Mouse (Mus musculus) bone marrow macrophage, adult 2 months (primary cell): ENCODE data around the gene Spag6. TPM values are rescaled to one million over a fixed set of nuclear protein-coding genes. Genes with fewer than 3 reads are reported as not detected.

Experiments used
- H3K27ac ChIP-seq: 2 replicates; pipeline ENCODE4 v1.5.1; 2012; ENCODE audit warnings: low read depth, low read length; ENCODE audit not compliant: insufficient read depth
- H3K4me1 ChIP-seq: 2 replicates; pipeline ENCODE4 v1.6.1; 2012; ENCODE audit warnings: low read length; ENCODE audit not compliant: control insufficient read depth, insufficient read depth
- H3K4me3 ChIP-seq: 2 replicates; pipeline ENCODE4 v1.5.1; 2012; ENCODE audit warnings: mild to moderate bottlenecking, low read length, moderate library complexity; ENCODE audit not compliant: insufficient read depth
- CTCF ChIP-seq: IDR thresholded peaks from 2 replicates; pipeline ENCODE4 v1.5.1; 2012; ENCODE audit warnings: low read depth, mild to moderate bottlenecking, low read length, moderate library complexity
- POLR2A ChIP-seq: IDR thresholded peaks from 2 replicates; pipeline ENCODE4 v1.6.1; 2012; ENCODE audit warnings: mild to moderate bottlenecking, low read depth, low read length, borderline replicate concordance
- polyA plus RNA-seq: library from polyadenylated mRNA; stranded (reverse); fragments of >200 nt; gene quantifications from 2 replicates; pipeline ENCODE4 v1.2.4, GENCODE M21; 2012; ENCODE audit not compliant: missing spikeins, insufficient read depth, insufficient read length

Gene Spag6
- polyA plus RNA-seq, 1 experiment = not detected

- Histone ChIP-seq H3K4me3 (no peak overlapping the region), H3K4me1 (peaks cover 10% of the 10 kb centered on the region), H3K27ac (no peak overlapping the region)
- TF ChIP-seq CTCF = no peak
- no peak for TF ChIP-seq POLR2A
Observed at GRCm38 (mm10) chr2:18797776-18798175, 103.9 kb downstream of the Spag6 start.

DNA sequence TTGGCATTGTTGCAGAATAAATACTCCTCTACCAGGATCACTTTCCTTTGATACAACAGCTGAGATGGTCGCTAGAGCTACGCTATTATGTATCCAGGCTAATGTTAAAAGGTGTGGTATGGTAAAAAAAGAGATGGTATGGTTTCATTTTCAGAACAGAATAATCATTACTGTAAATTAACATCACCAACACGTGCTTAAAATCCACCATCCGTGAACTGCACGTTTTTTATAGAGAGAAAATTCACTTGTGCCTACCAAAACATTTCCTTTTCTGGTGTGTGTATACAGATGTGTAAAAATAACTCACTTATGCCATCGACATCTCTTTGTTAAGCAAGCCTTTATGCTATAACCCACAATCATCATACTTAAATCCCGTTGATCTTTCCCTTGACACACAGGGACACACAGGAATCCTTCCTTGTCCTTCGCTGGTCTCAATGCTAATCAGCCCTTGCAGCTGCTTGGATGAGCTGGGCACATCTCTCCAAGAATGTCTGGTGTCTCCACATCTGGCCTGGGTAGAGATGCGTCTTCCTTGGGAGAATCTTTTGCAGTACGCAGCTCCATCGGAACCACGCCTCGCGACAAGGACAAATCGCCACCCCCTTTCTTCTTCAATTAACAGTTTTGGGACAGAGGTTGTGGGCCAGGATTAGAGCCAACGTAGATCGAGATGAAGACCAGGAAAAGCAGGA lies 105.6 kb downstream of the Spag6 start:
- no peak for TF ChIP-seq CTCF
- no peak for TF ChIP-seq POLR2A
- Histone ChIP-seq H3K4me3 (peak overlapping the region; percentile 62), H3K27ac (no peak overlapping the region), H3K4me1 (peaks cover 10% of the 10 kb centered on the region)

Other genes with a start within 250 kb of the Spag6 start
- 140 and 147 TPM in 2 replicates for gene Commd3, start 21.6 kb upstream of the Spag6 start, polyA plus RNA-seq
- 22.4 and 24.6 TPM in 2 replicates for gene Bmi1, start 17.0 kb upstream of the Spag6 start, polyA plus RNA-seq